Mouse (Mus musculus): ENCODE data around the gene Sema5b.
A peak's percentile ranks its signal among the peaks of the same experiment; 100 is the strongest.

Gene Sema5b

GRCm38 (mm10) chr16:35592274-35593065, 51.5 kb downstream of the Sema5b start:
- peak; percentile 8 for DNase-seq (ENCODE audit: low spot score)

DNA sequence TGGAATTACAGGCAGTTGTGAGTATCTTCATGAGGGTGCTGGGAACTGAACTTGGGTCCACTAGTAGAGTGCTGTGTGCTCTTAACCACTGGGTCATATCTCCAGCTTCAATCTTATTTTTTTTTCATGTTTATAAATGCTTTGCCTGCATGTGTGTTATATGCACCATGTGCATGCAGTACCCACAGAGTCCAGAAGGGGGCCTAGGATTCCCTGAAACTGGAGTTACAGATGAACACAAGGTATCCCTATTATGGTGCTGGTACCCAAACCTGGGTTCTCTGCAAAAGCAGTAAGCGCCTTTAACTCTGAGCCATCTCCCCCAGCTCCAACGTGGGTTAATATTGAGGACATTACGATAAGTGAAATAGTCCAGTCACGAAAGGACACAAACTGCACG, 52.5 kb downstream of the Sema5b start:
- no peak for DNase-seq (ENCODE audit: low spot score)

DNA sequence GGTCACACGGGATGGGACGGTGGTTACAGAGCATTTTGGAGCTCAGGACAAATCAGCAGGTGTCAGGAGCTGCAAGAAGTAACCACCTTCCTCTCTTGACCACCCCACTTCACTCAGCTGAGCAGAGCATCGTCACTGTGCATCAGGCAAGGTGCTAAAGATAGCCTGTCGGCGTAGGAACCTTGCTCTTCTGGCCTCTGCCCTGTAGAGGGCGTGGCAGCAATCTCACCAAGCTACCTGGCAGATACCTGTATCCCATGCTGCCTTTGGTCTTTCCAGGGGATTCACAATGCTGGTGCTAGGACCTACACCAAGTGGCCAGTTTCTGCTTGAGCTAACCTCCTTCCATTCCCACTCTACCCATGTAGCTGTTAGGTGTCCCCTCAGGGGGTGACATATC, 55.3 kb downstream of the Sema5b start:
- no peak for DNase-seq (ENCODE audit: low spot score)

DNA sequence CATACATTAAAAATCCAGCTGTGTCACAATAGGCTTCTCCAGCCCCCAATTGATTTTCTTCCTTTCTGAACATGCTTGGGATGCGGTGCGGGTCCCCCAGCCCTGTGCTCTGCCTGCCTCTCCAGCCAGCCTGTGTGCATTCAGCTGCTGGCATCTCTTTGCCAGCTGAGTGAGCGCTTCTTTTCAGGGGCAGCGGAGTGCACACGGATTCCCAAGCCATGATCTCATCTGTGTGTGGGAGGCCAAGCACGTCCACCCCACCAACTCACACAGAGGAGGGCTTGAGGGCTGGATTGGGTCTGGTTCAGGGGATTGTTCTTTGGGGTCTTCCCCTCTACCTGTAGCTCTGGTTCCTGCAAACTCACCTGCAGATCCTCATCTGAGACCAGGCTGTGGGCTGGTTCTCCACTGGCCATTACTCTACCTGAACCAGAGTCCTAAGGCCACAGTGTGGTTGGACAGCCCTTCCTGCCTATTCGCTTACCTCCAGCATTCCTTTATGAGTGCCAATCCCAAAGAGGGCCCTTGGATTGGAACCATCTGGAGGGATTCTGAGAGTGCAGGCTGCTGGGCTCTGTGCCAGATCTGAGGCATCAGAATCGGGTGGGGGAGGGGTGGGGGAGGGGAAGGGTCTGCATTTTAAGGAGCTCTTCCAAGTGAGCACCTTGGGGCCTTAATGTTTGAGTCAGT, 55.9 kb downstream of the Sema5b start:
- no peak for DNase-seq (ENCODE audit: low spot score)

- no peak for DNase-seq (ENCODE audit: low spot score)
Observed at GRCm38 (mm10) chr16:35597991-35598390, 57.0 kb downstream of the Sema5b start.

DNA sequence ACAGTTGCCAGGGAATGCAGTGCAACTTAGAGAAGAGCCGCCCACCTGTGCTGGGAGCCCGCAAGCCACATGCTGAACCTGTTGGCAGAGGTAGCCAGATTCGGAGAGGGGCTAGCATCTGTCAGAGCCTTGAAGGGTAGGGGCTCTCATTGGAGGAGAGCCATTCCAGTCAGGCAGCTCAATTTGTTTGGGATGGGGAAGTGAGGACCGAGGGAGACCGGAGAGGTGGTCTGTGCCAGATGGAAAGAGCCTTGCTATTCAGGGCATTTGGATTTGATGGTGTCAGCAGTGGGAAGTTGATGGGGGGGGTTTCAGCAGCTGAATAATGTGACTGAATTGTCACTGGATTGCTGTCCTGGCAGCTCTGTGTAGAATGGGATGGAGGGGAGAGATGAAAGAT, 57.9 kb downstream of the Sema5b start:
- no peak for DNase-seq (ENCODE audit: low spot score)

- DNase-seq (ENCODE audit: low spot score), result no peak
Observed at GRCm38 (mm10) chr16:35600282-35600681, 59.3 kb downstream of the Sema5b start.

DNA sequence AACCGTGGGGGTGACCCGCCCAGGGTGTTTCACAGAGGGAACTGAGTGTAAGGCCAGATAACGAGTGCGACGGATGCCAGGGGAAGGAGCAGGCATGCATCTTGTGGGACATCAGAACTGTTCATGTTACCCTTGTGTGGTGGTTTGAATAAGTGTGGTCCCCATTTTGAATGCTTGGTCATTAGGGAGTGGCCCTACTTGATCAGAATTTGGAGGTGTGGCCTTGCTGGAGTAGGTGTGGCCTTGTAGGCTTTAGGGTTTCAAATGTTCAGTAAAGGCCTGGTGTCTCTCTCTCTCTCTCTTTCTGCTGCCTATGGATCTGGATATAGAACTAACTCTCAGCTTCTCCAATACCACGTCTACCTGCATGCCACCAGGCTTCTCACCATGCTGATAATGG, 60.5 kb downstream of the Sema5b start:
- no peak for DNase-seq (ENCODE audit: low spot score)

DNA sequence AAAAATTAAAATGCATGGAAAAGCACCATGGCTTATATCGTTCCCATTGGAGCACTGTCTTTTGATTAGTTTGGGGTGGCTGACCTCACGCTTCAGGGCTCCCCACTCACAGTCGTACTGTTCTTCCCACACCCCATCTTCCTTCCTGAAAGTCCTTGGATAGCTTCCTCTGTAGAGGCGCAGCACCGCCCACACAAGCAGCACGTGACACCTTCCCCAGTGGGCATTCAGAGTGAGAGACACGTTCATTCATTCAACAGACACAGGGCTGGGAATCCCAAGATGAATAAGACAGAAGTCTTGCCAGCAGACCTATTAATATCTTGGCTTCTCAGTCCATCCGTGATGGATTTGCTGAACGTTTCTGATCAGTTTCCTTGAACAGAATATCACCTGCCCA, 61.6 kb downstream of the Sema5b start:
- no peak for DNase-seq (ENCODE audit: low spot score)

DNA sequence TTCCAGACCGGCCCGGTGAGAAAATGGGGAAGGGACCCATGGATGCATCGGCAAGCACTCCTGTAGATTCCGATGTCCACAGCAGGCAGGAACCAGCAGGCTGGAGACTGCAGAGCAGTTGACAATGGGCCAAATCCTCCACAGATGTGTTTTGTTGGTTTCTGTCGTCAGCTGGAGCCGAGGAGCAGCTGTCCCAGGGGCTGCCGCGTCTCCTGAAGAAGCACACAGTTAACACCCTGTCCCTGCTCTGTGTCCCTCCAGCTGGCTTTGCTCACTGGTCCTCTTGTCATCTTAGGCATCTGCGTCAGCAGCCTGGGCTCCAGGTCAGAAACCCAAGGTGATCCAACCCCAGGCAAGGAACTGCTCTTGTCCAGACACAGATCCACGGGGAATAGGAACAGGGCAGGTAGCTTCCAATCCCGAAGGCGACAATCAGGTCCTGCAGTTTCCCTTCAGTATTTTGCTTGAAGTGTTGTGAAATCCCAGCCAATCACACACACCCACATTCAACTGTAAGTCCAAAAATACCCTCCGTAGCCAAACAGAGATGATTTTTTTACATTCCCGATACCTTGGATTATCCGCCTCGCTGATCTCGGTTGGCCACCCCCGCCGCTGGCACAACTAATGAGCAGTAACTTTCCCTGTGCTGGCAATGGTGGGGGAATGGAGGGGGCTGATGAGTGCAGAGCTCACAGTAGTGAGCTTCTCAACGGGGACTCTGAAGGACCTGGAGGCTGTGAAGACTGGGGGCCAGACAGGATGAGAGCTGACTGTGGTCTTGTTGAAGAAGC, 63.0 kb downstream of the Sema5b start:
- DNase-seq (ENCODE audit: low spot score), result no peak

GRCm38 (mm10) chr16:35607250-35607649, 66.3 kb downstream of the Sema5b start:
- DNase-seq (ENCODE audit: low spot score), result no peak

GRCm38 (mm10) chr16:35608244-35608643, 67.3 kb downstream of the Sema5b start:
- DNase-seq (ENCODE audit: low spot score), result no peak

DNA sequence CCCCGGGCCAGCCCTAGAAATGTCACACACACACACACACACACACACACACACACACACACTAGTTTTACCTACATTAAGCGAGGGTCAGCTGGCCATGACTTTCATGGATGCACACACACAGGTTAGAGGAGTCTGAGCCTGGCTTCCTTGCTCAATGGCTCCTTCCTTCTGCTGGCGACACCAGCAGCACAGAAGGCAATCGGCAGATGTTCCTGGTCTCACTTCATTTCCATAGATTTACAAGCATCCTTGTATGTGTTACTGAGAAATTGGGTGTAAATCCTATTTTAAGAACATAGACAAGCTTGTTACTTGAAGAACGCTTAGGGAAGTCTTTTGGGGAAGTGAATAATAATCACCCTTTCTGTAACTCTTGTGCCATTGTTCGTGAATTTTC, 68.6 kb downstream of the Sema5b start:
- DNase-seq (ENCODE audit: low spot score), result no peak

DNA sequence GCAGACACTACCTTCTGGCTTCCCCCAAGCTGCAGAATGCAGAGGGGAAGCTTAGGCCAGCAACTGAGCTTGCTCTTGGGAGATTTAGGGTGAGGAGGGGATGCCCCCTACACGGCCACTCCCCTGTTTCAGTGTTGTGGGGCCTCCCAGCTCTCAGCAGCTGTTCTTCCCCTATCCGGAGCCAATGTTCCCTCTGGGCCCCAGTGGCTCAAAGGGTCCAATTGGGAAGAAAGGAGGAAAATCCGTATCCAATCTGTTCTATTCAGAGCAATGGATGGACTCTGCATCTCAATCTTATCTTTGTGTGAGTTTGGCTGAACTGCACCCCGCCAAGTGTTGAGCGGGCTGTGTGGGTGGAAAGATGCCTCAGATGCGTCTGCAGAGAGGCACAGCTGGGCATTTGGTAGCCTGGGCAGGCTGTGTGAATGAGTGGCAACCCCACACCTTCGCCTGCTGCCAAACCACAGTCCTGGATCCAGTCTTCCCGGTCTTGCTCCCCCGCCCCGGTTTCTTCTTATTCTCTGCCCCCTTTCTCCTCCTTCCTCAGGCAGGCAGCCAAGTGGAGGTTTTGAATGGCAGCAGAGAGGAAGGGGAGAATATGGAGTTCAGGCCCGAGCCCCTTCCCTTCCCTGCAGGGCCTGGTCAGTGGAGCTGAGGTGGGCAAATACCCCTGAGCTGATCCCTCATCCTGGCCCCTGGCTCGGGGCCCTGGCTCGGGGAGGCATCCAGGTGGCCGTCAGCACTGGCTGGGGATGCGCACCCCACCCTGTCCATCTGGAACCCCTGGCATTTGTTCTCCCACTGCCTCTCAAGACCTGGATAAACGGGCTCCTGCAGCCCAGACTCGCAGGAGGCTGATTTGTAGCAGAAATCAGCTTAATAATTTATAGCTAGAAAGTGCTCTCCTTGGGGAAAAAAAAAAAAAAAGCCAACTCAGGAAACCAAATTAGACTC, 73.2 kb downstream of the Sema5b start:
- DNase-seq (ENCODE audit: low spot score), result no peak

DNA sequence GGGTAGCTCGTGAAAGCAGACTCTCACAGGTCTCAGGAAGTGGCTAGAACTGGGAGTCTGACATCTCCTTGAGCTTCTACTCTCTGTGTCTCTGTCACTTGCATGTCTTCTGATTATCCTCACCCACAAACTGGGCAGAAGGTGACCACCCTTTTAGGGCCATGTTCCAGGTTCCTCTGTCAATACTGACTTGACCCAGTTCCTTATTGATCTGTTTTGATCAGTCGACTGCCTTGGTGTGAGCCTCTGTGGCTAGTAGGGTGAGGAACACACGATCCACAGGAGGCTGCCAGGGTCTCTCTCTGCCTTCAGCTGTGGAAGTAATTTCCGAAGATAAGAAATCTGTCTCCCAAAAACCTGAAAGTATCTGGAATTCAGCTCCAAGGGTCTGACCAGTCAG, 76.8 kb downstream of the Sema5b start:
- no peak for DNase-seq (ENCODE audit: low spot score)

GRCm38 (mm10) chr16:35623026-35623425, 82.1 kb downstream of the Sema5b start:
- DNase-seq (ENCODE audit: low spot score), result no peak

GRCm38 (mm10) chr16:35623986-35624385, 83.0 kb downstream of the Sema5b start:
- DNase-seq (ENCODE audit: low spot score), result no peak

DNA sequence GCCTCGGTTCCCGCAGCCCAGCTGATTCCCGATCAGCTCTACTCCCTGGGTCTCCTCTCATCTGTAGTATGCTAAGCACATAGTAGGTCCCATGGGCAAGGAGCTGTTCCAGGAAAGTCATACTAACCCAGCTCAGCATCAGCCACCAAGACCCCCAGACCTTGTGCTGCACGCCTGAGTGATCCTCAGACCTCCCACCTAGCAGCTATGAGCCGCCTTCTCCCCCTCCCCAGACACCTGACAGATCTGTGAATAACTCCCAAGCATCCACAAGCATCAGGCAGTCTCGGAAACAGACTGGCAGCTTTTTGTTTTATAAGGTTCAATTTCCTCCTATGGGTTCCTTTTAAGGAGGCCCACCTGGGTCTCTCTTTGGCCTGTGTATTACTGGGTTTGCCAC, 83.9 kb downstream of the Sema5b start:
- no peak for DNase-seq (ENCODE audit: low spot score)

DNA sequence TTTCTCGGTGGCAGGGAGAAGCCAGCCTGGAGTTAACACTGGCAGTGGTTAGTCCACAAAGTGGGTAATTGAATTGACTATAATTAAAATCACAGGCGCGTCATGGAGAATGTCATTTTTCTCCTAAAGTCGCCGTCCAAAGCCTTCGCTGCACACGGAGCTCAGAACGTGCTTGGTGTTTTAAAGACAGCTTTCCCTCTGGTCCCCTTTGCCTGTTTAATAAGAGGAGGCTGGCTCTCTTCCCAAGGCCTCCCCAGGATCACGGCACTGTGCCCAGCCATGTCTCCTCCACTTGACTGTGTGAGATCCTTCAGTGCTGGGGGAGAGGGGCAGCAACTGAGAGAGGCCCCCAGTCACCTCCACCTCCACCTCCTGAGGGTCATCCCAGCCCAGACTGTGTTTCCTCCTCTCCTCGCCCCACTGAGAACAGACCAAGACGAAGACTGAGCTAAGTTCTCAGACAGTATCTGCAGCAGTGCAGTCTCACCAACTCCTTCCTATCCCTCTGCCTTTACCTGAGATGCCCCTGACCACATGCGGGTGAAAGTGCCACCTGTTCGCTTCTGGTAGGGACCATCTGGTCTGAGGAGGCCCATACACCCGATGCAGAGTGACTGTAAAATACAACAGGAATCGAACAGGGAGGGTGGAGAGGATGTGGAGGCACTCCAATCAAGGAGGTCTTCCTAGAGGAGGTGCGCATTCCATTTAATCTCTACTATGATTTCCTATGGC, 84.5 kb downstream of the Sema5b start:
- no peak for DNase-seq (ENCODE audit: low spot score)

GRCm38 (mm10) chr16:35627992-35628607, 87.2 kb downstream of the Sema5b start:
- peak; percentile 55 for DNase-seq (ENCODE audit: low spot score)

Data from MN1 (cell line).